Mouse (Mus musculus): ENCODE data around the gene Galnt14.

DNA sequence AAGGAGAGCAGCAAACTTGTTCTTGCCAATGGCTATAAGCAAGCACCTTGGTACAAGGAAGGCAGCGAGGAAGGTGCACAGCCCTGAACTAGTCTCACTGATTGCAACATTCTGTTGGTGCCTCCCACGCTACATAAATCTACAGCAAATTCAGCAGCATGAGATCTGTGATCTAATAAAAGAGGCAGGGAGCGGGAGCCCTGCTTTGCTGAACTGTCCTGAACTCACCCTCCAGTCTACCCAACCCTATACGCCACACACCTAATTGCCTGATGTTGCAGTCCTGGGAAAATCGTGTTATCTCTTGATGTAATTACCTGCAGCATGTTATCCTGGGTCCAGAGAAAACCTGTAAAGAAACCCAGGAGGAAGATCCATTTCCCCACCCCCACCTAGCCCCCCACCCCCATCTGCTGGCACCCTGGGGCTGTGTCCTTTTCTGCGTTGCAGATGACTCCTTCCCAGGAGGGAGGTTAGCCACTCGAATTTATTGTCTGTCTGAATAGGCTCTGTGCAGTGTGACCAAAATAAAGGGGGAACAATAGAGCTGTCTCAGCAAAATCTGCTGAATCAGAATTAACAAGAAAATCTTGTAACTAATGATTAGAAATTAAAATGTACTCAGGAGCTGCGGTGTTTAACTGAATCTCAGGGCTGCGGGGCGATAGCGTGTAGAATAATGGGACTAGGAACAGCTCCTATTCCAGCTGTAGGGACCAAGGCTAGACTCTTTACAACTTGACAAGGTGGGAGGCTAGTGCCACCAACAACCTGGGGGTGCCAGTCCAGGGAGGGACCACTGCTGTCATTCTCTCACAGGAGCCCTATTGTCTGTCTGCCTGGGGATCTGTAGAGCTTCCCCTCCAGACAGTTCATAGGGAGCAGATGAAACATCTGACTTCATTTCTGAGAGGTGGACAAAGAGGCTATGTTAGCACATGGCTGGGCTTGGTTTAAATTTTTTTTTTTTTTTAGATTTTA lies 232.9 kb downstream of the Galnt14 start:
- TF ChIP-seq CTCF (conservative IDR thresholded peaks at IDR 0.05; ENCODE audit: low read length) (no peak), NANOG (IDR thresholded peaks at IDR 0.05; ENCODE audit: borderline replicate concordance, low read length) (no peak), POU5F1 (IDR thresholded peaks at IDR 0.05; ENCODE audit: borderline replicate concordance, low read length) (no peak)

Data from E14TG2a.4 (cell line).